Mouse (Mus musculus) embryonic facial prominence, embryonic 11.5 days (tissue): ENCODE measurements at regions not wholly inside any gene's neighbourhood (a gene's known extent, or its start where the extent isn't known, plus 50 kb on each side); places are given as distances from the start of the nearest gene placed in this dataset.

Experiments used
- ATAC-seq: fragments of 200-750 bp; cut with Nextera tagmentation; replicated peaks from 2 replicates; pipeline ENCODE4 v1.8.0; 2017; ENCODE audit warnings: low read depth; ENCODE audit not compliant: insufficient number of reproducible peaks, low FRiP score, low TSS enrichment
- DNase-seq: peaks from one replicate; pipeline ENCODE4 v3.0.0-alpha.2; 2015; ENCODE audit warnings: low spot score
- H3K27ac ChIP-seq: fragments of 300-500 bp; sonication (generic); replicated peaks from 2 replicates; pipeline ENCODE4 v1.5.1; 2014; ENCODE audit warnings: mild to moderate bottlenecking, low read depth, low read length, control low read depth
- H3K27me3 ChIP-seq: fragments of 300-500 bp; sonication (generic); 2 replicates; pipeline ENCODE4 v1.6.1; 2014; ENCODE audit warnings: mild to moderate bottlenecking, low read length, moderate library complexity, mixed read lengths; ENCODE audit not compliant: control insufficient read depth, insufficient read depth
- H3K36me3 ChIP-seq: fragments of 300-500 bp; sonication (generic); replicated peaks from 2 replicates; pipeline ENCODE4 v1.6.1; 2014; ENCODE audit warnings: low read depth, mild to moderate bottlenecking, low read length, moderate library complexity, mixed read lengths; ENCODE audit not compliant: control insufficient read depth, insufficient read depth
- H3K4me1 ChIP-seq: fragments of 300-500 bp; sonication (generic); 2 replicates; pipeline ENCODE4 v1.6.1; 2014; ENCODE audit warnings: low read length, mixed read lengths; ENCODE audit not compliant: control insufficient read depth, insufficient read depth
- H3K4me2 ChIP-seq: fragments of 300-500 bp; sonication (generic); 2 replicates; pipeline ENCODE4 v1.6.1; 2014; ENCODE audit warnings: low read depth, mild to moderate bottlenecking, control low read depth, low read length, moderate library complexity
- H3K4me3 ChIP-seq: fragments of 300-500 bp; sonication (generic); 2 replicates; pipeline ENCODE4 v1.5.1; 2014; ENCODE audit warnings: low read depth, low read length, control low read depth
- H3K9ac ChIP-seq: fragments of 300-500 bp; sonication (generic); replicated peaks from 2 replicates; pipeline ENCODE4 v1.6.1; 2014; ENCODE audit warnings: mild to moderate bottlenecking, control low read depth, low read length
- H3K9me3 ChIP-seq: fragments of 300-500 bp; sonication (generic); replicated peaks from 2 replicates; pipeline ENCODE4 v1.6.1; 2016; ENCODE audit warnings: mild to moderate bottlenecking, low read length, inconsistent platforms, mixed read lengths; ENCODE audit not compliant: control insufficient read depth
- WGBS: fragments of 180-500 bp; shearing (Covaris S2); extraction: QIAGEN DNeasy Blood & Tissue Kit; methylation state at CpG from one replicate; pipeline ENCODE4 v1.1.7; 2014; 5-methylcytosine and 5-hydroxymethylcytosine counted together

DNA sequence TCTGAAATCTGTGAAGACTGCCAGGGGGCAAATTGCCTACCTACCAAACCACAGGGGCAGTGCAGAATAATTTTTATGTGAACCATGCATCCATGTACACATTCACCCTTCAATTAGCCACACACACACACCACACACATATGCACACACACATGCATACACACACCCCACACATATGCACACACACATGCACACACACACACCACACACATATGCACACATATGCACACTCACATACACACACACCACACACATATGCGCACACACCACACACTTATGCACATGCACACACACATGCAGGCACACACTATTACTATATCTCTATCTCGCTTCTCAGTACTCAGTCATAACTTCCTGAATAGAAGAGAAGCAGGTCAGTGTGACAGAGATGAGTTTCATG lies 95.9 kb upstream of the Cadm1 start:
- DNase-seq = no peak
- no peaks in the 10 kb centered on the region for H3K9me3 ChIP-seq
- no peaks in the 10 kb centered on the region for H3K27me3 ChIP-seq
- H3K4me1 ChIP-seq = no peaks in the 10 kb centered on the region
- H3K36me3 ChIP-seq = no peaks in the 10 kb centered on the region
- WGBS = 89% methylated on average over 2 of the region's 2 CpGs
- H3K9ac ChIP-seq = no peak overlapping the region
- no peak overlapping the region for H3K4me3 ChIP-seq
- no peak for ATAC-seq
- no peak overlapping the region for H3K4me2 ChIP-seq
- no peak overlapping the region for H3K27ac ChIP-seq

- Histone ChIP-seq H3K9me3 (no peaks in the 10 kb centered on the region), H3K4me3 (no peak overlapping the region), H3K36me3 (no peaks in the 10 kb centered on the region), H3K4me2 (no peak overlapping the region), H3K27ac (no peak overlapping the region), H3K27me3 (no peaks in the 10 kb centered on the region), H3K9ac (no peak overlapping the region), H3K4me1 (no peaks in the 10 kb centered on the region)
- ATAC-seq (no peak), DNase-seq (no peak)
- WGBS = 70% methylated on average over 4 of the region's 4 CpGs
Measured at GRCm38 (mm10) chr9:47438976-47439375, 91.0 kb upstream of the Cadm1 start.

DNA sequence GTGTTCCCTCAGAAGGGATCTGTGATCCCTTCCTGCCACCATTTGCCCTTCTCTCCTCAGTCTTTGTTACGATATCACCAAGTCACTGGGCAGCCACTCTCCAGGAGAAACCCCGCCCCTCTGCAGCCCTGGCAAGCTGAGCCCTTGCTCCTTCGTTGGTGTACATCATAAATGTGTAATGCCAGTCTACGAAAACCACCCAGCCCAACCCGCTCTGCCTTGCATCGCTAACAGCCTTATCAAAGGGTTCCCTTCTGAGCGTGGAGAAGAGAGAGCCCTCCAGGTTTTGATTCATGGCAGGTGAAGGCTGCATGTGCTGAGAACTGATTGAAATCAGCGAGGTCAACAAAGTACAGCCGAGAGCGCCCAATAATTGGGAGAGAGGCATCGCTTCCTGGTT lies 90.5 kb upstream of the Cadm1 start:
- no peaks in the 10 kb centered on the region for H3K9me3 ChIP-seq
- H3K4me1 ChIP-seq = no peaks in the 10 kb centered on the region
- WGBS = 28% methylated on average over 11 of the region's 11 CpGs
- no peak for DNase-seq
- peak overlapping the region; percentile 5 for H3K4me2 ChIP-seq
- no peaks in the 10 kb centered on the region for H3K27me3 ChIP-seq
- ATAC-seq = no peak
- H3K27ac ChIP-seq = no peak overlapping the region
- H3K36me3 ChIP-seq = no peaks in the 10 kb centered on the region
- H3K4me3 ChIP-seq = no peak overlapping the region
- H3K9ac ChIP-seq = no peak overlapping the region

- peak; percentile 43 for DNase-seq
- Histone ChIP-seq H3K9me3 (no peaks in the 10 kb centered on the region), H3K27ac (no peak overlapping the region), H3K4me1 (no peaks in the 10 kb centered on the region), H3K36me3 (no peaks in the 10 kb centered on the region), H3K4me2 (no peak overlapping the region; the same call in 1 of the 2 replicates), H3K27me3 (no peaks in the 10 kb centered on the region), H3K9ac (no peak overlapping the region), H3K4me3 (no peak overlapping the region)
- no peak for ATAC-seq
- 23% methylated on average over 6 of the region's 6 CpGs for WGBS
Measured at GRCm38 (mm10) chr9:47440128-47440527, 89.8 kb upstream of the Cadm1 start.

- DNase-seq = no peak
Measured at GRCm38 (mm10) chr9:47441155-47441554, 88.8 kb upstream of the Cadm1 start.

DNA sequence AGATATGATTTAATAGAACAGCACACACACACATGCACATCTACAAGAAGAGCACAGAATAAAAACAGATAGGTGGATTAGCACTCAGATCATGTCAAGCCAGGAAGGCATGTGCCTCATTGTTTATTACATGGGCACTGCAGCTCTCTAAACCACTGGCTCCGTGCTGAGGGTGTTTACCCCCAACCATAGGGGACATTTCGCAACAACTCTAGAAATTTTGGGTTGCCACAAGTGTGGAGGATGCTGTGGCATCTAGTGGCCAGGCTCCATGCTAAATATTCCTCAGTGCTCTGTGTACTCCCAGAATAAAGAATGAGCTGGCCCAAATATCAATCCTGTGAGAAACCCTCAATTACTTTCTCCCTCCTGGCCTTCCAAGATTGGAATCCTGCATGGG lies 85.8 kb upstream of the Cadm1 start:
- H3K9me3 ChIP-seq = no peaks in the 10 kb centered on the region
- ATAC-seq (no peak), DNase-seq (no peak)
- no peaks in the 10 kb centered on the region for H3K36me3 ChIP-seq
- no peaks in the 10 kb centered on the region for H3K27me3 ChIP-seq
- no peak overlapping the region for H3K4me3 ChIP-seq
- H3K27ac ChIP-seq = no peak overlapping the region
- no peak overlapping the region for H3K9ac ChIP-seq
- H3K4me2 ChIP-seq = no peak overlapping the region
- H3K4me1 ChIP-seq = no peaks in the 10 kb centered on the region
- WGBS = 83% methylated on average over 2 of the region's 2 CpGs

More at GRCm38 (mm10) chr9:47441155-47441554, 88.8 kb upstream of the Cadm1 start:
- Histone ChIP-seq H3K27ac (no peak overlapping the region), H3K4me3 (no peak overlapping the region), H3K9me3 (no peaks in the 10 kb centered on the region), H3K36me3 (no peaks in the 10 kb centered on the region), H3K4me1 (no peaks in the 10 kb centered on the region), H3K27me3 (no peaks in the 10 kb centered on the region), H3K4me2 (no peak overlapping the region), H3K9ac (no peak overlapping the region)
- ATAC-seq = no peak
- 85% methylated on average over 8 of the region's 8 CpGs for WGBS

GRCm38 (mm10) chr9:47444752-47445151 lies 85.2 kb upstream of the Cadm1 start:
- 10% methylated on average over 1 of the region's 1 CpGs for WGBS

DNA sequence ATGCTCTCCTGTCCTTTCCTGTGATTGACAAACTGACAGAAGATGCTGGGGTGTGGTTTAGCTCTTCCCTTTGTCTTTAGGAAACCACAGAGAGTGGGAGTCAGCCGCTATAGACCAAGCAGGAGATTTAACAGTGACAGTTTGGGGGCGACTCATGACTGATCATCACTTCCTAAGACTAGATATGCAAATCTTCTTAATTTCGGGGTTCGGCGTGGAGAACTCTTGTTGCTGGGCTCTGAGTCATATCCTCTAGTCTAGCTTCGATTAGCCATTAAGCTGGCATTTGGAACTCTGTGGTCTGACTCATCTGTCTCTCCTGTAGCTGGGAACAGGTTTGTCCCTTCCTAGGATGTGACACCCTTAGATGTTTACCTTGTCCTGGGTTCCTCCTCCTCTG lies 84.6 kb upstream of the Cadm1 start:
- H3K9ac ChIP-seq = no peak overlapping the region
- H3K27ac ChIP-seq = no peak overlapping the region
- H3K27me3 ChIP-seq = no peaks in the 10 kb centered on the region
- H3K36me3 ChIP-seq = no peaks in the 10 kb centered on the region
- no peaks in the 10 kb centered on the region for H3K4me1 ChIP-seq
- no peak overlapping the region for H3K4me2 ChIP-seq
- no peak overlapping the region for H3K4me3 ChIP-seq
- 68% methylated on average over 6 of the region's 6 CpGs for WGBS
- no peaks in the 10 kb centered on the region for H3K9me3 ChIP-seq
- ATAC-seq (no peak), DNase-seq (no peak)

More at GRCm38 (mm10) chr9:47444752-47445151, 85.2 kb upstream of the Cadm1 start:
- no peak overlapping the region for H3K9ac ChIP-seq
- no peaks in the 10 kb centered on the region for H3K36me3 ChIP-seq
- no peaks in the 10 kb centered on the region for H3K4me1 ChIP-seq
- DNase-seq = no peak
- ATAC-seq = no peak
- H3K27me3 ChIP-seq = no peaks in the 10 kb centered on the region
- no peak overlapping the region for H3K27ac ChIP-seq
- no peak overlapping the region for H3K4me2 ChIP-seq
- H3K4me3 ChIP-seq = no peak overlapping the region
- no peaks in the 10 kb centered on the region for H3K9me3 ChIP-seq
